Mouse (Mus musculus) kidney, adult 11 months (tissue): ENCODE data around the gene Gm17617.
A peak's percentile ranks its signal among the peaks of the same experiment; 100 is the strongest.

ENCODE experiments used
- DNase-seq: peaks from one replicate; pipeline ENCODE4 v3.0.0; 2022

The Gm17617 gene

DNA sequence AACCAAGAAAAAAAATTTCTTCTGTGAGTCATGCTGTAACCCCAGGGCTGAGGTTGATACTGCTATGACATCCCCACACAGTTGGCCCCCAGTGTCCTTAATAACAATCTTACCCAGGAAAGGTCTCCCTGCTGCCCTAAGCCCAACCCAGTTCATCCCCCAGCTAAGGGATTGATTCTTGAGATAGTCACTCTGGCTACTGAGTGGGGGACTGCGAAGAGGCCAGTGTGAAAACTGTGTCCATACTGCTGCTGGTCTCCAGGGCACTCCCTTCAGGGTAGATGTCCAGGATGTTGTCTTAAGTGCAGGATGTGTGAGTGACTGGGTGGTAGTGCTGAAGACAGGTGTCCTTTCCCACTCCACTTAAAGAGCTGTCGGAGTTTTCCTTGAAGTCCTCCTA lies at the start of gene Gm17617:
Gene Gm17617 (minus strand): TSS at position 101 of the 400 bp plus-strand sequence.
- no peak for DNase-seq

DNA sequence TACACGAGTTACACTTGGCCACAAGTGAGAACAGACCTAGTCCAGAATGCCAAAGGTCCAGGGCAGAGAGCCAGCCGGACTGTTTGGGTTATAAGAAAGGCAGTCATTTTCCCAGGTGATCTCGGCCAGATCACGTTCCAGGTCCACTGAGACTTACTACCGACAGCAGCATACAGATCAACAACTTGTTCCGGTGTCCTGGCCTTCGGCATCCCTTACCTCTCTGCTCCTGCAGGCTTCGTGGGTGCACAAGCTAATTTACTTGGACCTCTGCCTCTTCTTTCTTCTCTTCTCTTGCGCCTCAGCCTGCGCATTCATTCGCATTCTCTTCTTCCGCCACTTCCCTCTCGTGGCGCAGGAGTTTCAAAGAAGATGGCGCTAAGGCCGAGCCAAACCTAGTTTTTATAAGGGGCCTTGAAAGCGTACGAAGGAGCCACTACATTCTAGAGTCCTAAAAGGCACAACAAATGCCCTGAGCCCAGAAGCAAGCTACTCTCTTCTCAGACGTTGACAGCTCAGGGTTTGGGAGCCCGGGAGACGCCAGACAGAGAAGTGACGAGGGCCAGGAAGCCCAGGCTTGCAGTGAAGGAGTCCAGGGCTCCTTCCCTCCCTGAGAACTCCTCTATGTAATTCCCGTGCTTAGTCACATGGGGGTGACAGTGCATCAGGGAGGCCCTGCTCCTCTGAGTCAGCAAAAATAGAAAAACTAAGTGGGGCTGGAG lies 49.0 kb upstream of the Gm17617 start:
- peak; percentile 85 for DNase-seq

DNA sequence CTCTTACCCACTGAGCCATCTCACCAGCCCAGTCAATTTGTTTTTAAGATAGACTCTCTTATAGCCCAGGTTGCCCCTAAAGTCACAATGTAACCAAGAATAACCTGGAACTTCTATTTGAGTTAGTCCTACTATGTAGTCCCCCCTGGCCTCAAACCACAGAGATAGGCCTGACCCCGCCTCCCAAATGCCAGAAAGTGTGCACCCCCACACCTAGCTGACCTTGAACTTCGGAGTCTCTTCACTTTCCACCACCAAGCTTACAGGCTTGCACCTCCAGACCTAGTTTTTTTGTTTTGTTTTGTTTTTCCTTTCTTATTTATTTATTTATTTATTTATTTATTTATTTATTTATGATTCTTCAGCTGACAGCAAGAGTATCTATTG lies 48.4 kb upstream of the Gm17617 start:
- no peak for DNase-seq

DNA sequence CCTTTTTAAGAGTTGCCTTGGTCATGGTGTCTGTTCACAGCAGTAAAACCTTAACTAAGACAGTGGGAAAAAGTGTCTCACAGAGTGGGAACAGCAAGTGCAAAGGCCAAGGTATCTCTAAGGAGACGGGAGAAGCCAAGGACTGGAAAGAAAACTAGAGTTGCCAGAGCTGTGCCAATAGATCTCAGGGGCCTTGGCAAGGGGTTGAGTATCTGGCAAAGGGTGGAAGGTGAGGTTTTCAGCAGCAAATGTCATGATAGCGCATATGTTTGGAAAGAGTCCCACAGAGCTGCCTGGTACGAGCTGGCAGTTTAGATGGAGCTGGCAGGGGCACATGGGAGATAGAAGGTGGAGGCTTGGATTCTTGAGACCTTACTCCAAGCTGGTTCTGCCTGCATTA lies 46.2 kb upstream of the Gm17617 start:
- no peak for DNase-seq

DNA sequence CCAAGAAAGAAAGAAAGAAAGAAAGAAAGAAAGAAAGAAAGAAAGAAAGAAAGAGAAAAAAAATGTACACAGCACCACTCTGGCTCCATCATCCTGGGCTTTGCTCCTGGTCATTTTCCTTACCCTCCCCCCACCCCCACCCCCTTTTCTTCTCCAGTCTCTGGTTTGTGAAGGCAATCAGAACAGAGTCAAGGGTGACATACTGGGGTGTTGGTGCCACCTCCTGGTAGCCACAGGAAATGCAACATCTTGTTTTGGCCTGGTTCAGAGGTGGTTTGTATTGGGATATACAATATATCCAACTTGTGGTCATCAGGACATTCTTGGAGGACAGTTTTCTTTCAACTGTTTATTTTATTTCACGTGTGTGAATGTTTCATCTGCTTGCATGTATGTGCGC lies 45.2 kb upstream of the Gm17617 start:
- peak; percentile 74 for DNase-seq

DNA sequence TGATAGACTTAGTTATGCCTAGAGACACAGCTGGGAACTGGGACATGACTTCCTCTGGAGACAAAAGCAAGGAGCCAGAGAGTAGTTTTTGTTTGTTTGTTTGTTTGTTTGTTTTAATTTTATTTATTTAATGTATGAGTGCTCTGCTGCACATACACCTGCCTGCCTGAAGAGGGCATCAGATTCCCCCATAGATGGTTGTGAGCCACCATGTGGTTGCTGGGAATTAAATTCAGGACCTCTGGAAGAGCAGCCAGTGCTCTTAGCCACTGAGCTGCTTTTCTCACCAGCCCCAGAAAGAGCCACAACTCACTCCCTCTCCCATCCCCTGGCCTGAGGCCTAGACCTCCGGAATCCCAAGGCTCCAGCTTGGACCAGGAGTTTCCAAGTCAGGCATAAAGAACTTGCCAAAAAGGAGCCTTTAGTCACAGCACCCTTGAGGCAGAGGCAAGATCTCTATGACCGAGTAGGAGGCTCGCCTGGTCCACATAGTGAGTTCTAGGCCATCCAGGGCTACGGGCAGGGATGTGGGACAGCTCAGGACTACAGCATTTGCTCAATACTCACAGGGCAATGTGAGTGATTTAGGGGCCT lies 44.7 kb upstream of the Gm17617 start:
- no peak for DNase-seq

DNA sequence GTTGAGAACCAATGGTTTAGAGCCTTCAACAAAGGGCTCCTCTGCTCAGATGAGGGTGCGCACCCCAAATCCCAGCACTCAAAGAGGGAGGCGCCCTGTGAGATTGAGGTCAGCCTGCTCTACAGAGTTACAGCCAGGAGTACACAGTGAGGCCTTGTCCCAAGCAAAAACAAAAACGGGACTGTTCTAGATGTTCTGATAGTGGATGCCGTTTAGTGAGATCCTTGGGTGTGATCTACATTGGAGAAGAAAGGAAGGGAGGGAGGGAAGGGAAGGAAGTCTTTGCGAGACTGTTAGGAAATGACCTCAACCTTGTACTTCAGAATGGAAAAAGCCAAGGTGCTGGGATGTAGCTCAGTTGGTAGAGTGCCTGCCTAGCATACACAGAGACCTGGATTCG lies 42.9 kb upstream of the Gm17617 start:
- DNase-seq: no peak

DNA sequence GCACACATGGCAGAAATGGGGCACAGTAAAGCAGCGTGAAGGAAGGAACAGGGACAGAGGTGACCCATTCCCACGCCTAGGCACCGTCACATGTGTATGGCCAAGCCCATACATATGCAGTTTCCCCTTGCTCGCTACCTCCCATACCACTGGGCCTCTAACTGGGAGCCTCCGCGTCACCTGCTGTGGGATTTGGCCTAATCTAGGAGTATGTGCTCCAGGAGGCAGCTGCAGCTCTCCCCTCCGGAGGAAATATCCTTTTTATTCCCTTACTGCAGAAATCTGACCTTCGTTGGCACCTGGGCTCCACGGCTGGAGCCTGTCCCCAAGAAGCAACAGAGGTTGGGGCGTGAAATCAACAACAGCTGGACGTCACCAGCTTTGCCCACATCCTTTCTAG lies 41.0 kb upstream of the Gm17617 start:
- DNase-seq: no peak

DNA sequence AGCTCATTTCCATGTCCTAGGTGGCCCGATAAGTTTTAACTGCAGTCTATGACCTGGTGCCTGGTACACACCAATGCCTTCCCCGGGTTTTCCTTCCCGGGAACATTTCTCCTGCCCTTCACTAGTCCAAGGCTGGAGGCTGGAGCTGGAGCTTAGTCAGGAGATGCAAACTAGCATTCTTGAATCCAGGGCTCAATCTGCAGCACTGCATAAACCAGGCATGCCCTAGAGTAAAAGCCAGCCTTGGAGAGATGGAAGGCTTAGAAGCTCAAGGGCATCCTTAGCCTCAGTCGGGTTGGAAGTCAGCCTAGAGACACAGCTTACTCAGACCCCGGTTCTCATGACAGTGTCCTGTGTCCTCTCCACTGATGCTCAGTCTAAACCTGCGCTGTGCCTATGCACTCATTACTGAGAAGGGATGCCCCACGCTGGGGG lies 39.0 kb upstream of the Gm17617 start:
- DNase-seq: no peak

DNA sequence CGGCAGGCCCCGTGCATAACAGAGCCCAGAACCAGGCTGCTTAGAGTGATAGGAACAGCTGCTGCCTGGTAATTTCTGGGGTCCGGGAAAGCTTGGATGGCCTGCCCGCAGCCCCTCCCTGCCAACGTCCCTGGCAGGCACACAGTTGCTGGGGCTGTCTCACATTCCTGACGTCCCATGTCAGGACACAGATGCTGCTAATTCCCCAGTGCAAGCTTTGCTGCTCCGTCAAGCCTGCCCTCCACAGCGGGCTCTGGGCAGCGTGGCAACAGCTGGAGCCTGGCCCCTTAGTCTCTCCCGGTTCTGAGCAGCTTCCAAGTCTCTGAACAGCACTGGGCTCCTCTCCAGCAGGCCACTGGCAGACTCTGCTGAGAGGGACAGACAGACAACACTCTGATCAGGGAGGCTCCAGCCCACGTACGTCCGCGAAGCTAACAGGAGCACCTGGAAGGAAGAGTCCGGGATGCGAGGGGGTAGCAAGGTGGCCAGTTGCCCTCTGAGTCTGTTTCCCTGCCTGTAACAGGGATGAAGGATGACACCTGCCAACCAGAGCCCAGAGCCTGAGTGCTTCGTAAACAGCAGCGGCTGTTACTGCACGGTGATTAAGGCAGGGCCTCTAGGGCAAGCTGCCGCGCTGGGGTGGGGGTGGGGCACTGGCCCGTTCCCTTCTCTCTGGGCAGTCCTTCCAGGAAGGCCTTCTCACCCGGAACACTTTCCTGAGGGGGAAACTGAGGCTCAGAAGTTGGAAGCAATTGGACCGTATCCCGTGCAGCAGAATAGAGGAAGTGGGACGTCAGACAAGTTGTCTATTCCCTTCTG lies 38.4 kb upstream of the Gm17617 start:
- no peak for DNase-seq

DNA sequence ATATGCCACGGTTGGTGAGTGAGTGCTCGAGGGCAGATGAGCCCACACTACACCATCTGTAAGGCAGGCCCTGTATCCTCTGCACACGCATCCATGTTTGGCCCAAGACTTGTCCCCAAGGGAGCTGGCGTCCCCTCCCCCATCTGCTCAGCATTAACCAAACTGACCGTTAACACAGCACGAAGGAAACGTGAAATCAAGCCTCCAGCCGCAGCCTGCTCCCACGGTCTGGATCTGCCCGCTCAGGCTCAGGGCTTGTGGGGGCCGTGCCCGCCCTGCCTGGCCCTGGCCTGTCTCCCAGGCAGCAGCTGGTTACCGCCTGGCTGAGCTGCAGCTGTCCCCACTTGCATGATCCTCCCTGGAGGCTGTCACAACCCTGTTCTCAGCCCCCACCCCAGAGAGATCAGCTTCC lies 35.6 kb upstream of the Gm17617 start:
- DNase-seq: peak; percentile 65

DNA sequence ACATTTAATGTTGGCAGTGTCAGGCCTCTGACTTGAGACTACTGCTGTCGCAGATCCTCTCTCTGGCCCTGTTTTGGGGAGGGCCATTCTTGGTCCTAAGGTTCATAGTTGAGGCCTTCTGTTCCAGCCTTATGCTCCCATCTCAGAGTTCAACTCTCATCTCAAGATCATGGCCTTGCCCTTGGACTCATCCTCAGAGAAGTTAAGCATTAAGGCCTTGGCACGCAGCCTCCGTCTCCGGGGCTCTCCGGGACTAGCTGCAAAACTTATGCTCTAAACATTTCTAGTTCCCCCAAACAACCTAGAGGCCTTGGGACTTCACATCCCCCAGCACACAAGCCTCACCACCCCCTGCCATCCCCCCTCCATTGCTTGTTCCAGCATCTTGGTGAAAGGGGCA lies 34.9 kb upstream of the Gm17617 start:
- peak; percentile 69 for DNase-seq

DNA sequence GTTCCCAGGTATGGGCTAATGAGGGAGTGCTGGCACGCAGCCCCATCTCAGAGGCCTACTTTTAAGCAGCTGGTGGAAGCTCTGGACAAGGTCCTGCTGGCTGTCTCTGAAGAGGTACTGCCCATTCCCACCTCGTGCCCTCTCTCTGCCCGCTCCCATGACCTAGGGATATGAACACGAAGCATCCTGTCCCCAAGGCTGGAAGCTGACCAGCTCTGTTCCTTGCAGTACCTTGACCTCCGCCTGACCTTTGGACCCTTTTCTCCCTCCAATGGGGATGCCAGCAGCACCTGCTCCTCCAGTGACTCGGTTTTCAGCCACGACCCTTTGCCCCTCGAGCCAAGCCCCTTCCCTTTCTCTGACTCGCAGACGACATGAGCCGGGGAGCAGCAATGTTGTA lies 34.5 kb upstream of the Gm17617 start:
- peak; percentile 70 for DNase-seq

DNA sequence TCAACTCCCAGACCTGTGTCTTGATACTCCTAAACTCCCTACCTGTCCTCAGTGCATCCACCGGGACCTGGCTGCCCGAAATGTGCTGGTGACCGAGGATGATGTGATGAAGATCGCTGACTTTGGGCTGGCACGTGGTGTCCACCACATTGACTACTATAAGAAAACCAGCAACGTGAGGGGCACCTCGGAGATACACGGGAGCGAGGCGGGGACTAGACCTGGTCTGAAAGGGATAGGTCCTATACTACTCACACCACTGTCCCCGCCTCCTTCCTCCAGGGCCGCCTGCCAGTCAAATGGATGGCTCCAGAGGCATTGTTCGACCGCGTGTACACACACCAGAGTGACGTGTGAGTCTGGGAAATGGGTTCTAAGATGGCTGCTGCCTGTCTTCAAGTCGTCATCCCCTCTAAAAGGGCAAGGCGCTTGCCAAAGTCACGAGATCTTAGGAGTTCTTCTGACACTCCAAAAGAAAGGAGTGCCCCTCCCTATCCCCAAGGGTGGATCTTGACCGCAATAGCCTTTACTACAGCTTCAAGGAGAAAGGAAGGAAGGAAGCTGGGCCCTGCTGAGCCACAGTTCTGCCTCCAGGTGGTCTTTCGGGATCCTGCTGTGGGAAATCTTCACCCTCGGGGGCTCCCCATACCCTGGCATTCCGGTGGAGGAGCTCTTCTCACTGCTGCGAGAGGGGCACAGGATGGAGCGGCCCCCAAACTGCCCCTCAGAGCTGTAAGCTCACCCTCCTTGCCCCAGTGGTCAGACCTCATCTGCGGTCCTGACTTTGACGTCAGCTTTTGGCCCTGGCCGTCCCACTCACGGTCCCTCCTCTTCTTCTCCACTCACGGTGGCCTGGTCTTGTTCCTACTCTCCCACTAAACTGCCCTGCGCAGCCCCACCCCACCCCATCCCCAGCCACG lies 33.7 kb upstream of the Gm17617 start:
- DNase-seq: no peak

DNA sequence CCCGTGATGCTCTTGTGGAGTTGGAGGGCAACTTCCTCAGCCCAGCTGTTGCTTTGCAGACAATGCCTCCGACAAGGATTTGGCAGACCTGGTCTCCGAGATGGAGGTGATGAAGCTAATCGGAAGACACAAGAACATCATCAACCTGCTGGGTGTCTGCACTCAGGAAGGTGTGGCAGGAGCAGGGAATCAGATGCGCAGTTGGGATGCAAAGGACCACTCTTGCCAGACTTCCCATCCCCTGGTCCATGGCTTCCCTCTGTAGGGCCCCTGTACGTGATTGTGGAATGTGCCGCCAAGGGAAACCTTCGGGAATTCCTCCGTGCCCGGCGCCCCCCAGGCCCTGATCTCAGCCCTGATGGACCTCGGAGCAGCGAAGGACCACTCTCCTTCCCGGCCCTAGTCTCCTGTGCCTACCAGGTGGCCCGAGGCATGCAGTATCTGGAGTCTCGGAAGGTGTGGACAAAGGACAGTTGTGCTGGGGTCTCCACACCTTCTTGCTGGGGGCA lies 32.5 kb upstream of the Gm17617 start:
- DNase-seq: no peak

DNA sequence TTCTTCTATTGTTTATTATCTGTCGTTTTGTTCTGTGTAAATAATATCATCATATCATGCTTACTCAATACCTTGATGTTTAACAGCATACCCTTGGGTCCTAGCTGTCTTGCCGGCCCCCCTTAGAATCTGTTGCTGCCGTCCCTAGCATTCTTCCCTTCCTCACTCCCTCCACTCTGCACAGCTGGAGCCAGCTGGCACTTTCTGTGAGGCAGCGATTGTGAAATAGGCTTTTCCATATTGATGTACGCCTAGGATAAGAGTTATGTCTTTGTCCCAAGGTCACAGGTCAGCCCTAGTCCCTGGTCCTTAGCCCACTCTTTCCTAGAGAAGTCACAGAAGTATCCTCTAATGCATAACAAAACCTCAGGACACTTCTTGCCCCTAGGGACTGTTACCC lies 30.2 kb upstream of the Gm17617 start:
- no peak for DNase-seq

DNA sequence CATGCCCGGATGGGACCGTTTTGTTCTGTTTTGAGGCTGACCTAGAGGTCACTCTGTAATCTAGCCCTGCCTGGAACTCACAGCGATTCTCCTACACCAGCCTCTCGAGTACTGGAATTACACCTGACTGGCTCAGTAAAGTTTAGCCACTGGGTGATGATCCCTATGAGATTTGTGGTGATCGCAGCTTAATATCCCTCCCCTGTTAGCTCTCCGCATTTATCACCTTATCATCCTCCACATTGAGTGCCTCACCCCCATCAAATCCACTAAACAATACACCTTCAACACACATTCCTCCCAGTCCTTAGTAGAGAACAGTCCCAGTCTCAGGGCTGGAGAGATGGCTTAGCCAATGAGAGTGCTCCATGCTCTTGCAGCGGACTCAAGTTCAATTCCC lies 29.0 kb upstream of the Gm17617 start:
- DNase-seq: no peak

DNA sequence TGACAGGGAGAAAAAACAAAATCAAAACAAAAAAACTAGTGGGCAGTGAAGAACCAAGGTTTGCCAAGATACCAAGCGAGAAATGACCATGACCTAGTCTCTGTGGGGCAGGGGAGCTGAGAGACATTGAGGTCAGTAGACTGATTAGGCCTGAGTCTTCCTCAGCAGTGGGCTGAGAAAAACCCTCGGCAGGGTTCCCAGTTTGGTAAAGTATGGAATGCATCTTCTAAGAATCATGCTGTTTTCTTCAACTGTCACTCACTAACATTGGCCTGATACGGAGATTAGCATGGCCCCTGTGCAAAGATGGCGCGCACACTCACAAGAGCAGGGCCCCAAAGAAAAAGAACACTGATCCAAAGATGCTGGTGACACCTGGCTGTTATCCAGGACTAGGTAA lies 20.6 kb upstream of the Gm17617 start:
- DNase-seq: no peak

DNA sequence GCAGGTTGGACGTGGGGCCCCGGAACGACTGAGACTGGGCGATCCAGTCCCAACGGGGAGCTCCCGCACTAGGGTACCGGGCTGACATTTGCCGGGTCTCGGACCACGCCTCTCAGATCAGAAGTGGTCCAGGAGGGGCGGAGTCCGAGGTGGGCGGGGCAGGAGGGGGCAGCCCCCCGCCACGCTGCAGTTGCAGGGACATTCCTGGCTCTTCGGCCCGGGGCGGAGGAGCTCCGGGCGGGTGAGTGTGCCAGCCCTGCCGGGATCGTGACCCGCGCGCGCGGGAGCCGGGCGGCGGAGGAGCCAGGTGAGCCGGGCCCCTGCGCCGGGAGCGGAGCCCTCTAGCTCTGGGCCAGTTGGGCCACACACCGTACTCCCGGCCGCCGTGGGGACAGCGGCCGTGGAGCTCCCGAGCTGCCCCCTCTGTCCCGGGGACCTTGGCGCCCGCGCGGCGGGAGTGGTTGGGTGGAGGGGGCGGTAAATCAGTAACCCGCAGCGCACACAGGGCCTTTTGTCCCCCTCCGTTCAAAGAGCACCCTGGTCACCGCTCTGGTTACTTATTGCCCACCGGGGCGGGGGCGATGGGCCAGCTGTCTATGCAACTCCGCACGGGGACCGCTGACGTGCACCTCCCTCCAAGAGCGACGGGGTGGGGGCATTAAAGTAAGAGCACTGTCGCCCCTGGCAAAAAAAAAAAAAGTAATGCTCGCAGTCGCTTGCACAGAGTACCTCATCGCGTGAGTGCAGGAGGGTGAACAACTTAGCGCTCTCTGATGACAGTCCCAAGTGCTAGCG lies 19.5 kb upstream of the Gm17617 start, which contains the start of gene Fgfr4:
Gene Fgfr4 (plus strand): TSS at position 20 of the 795 bp plus-strand sequence.
- DNase-seq: peak; percentile 91

DNA sequence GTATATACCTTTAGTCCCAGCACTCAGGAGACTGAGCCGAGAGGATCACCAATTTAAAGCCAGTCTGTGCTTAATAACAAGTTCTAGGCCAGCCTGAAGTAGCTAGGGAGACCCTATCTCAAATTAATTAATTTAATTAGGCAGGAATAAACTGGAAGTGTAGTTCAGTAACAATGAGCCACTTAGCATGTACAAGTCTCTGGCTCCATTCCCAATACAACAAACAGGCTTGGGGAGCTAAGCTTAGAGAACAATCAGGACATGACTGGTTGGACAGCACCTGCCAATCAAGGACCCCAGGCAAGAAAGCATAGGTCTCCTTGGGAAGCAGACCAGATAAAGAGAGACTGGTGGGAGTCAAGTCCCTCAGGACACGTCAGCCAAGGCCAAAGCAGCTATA lies 6.9 kb upstream of the Gm17617 start:
- no peak for DNase-seq

DNA sequence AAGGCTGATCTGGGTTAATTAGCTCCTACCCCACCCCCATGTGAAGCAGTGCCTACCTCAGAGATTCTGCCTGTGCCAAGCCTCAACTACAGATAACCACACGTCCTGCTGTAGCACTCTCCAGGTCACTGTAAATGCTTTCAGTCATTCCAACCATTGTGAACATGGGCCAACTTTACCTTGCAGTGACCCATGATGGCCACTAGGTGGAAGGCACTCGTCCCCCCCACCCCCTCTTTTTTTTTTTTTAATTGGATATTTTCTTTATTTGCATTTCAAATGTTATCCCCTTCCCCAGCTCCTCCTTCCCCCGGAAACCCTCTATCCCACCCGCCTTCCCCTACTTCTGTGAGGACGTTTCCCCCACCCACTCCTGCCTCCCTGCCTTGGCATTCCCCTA lies 2.0 kb upstream of the Gm17617 start:
- no peak for DNase-seq

DNA sequence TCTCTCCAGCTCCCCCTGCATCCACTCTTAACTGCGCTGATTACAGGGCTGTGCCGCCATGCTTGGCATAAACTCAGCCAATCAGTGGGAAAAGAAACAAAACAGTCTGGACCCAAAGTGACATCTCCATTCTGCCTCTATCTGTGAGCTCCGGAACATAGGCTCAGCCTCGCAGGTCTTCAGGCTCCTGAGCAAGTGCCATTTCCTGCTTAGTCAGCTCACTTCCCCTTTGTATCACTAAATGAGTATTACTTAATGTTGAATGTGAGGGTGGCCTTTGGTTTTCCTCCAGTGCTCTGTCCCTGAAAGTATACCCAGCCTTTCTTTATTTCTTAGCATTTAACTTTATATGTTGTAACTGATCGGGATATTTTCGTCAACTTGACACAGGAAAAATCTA lies 8.4 kb downstream of the Gm17617 start:
- no peak for DNase-seq
